Comparison of ENCODE assay signal across 18 mouse cellular contexts in the genomic region with DNA sequence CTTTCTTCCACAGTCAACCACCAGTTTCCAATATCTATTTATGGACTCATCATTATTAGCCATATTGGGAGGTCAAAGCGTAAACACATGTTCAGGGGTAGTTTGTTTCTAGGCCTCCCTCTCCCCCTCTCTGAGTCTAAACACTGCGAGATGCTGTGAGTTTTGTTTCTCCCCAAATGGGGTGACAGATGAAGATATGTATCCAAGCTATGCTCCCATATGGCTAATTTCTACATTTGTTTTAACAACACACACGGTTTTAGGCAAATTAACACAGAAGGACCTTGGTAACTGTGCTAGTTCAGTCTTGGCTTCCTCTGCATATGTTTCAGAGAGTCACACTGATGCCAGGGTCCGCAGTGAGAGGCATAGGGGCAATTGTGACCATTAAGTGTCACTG.
"Had no signal": no experiment of that assay in that cellular context is flagged by ENCODE, and none has a peak within 500 bp of the region (broad histone marks: within the 10 kb centered on the region; RNA-seq: fewer than 3 reads in every experiment).

No protein-coding gene starts in this region.

- H3K9ac ChIP-seq: liver, postnatal 0 days; lung, embryonic 15.5 days; midbrain, embryonic 13.5 days; midbrain, embryonic 15.5 days; neural tube, embryonic 12.5 days had no signal

- H3K36me3 ChIP-seq: lung, embryonic 15.5 days; midbrain, embryonic 13.5 days; midbrain, embryonic 15.5 days; neural tube, embryonic 12.5 days had no signal

- H3K4me2 ChIP-seq: lung, embryonic 15.5 days; midbrain, embryonic 11.5 days; midbrain, embryonic 13.5 days; midbrain, embryonic 15.5 days; neural tube, embryonic 12.5 days had no signal

- DNase-seq: liver, postnatal 0 days; lung, adult 2 months; lung, postnatal 14 days; lung, postnatal 36 days; right cerebral cortex, postnatal 25 days; right cerebral cortex, postnatal 4 days; spleen, adult 18-20 months; thymus, adult 18-20 months; thymus, postnatal 14 days; thymus, postnatal 36 days had no signal

- H3K4me3 ChIP-seq: lung, embryonic 15.5 days; megakaryocyte, embryonic 14.5 days; midbrain, embryonic 13.5 days; midbrain, embryonic 15.5 days; neural tube, embryonic 12.5 days had no signal

- H3K9me3 ChIP-seq: lung, embryonic 15.5 days; megakaryocyte, embryonic 14.5 days; midbrain, embryonic 13.5 days; midbrain, embryonic 15.5 days; neural tube, embryonic 12.5 days had no signal

- H3K27me3 ChIP-seq: lung, embryonic 15.5 days; midbrain, embryonic 15.5 days; neural tube, embryonic 12.5 days had no signal

- ATAC-seq: liver, postnatal 0 days; lung, postnatal 0 days; midbrain, embryonic 13.5 days; midbrain, embryonic 15.5 days had no signal

- H3K4me1 ChIP-seq: lung, embryonic 15.5 days had no signal

- H3K27ac ChIP-seq: lung, embryonic 15.5 days; macrophage; midbrain, embryonic 13.5 days; midbrain, embryonic 15.5 days; neural tube, embryonic 12.5 days had no signal
